Mouse (Mus musculus): ENCODE measurements around the gene Tenm2. TPM values are rescaled to one million over a fixed set of nuclear protein-coding genes. Genes with fewer than 3 reads are reported as not detected.

The Tenm2 gene
- polyA plus RNA-seq, 1 experiment from 2014 or later, result 3.2 TPM

- Histone ChIP-seq H3K27ac (ENCODE audit: low read depth, low read length) (no peak overlapping the region), H3K4me1 (ENCODE audit: control insufficient read depth, insufficient read depth, low read length) (no peaks in the 10 kb centered on the region), H3K9ac (ENCODE audit: low read length) (no peak overlapping the region), H3K4me2 (ENCODE audit: low read depth) (no peak overlapping the region), H3K9me3 (ENCODE audit: control insufficient read depth, low read length) (no peaks in the 10 kb centered on the region), H3K4me3 (ENCODE audit: low read depth, low read length) (no peak overlapping the region), H3K36me3 (ENCODE audit: control insufficient read depth, insufficient read depth, low read length) (no peaks in the 10 kb centered on the region), H3K27me3 (ENCODE audit: control insufficient read depth, insufficient read depth, low read length) (no peaks in the 10 kb centered on the region)
- ATAC-seq (ENCODE audit: insufficient read depth, low FRiP score, low TSS enrichment) (no peak), DNase-seq (ENCODE audit: low spot score) (no peak)
- WGBS, result 49% methylated on average over 6 of the region's 6 CpGs
These were observed 1063.2 kb downstream of the Tenm2 start for GRCm38 (mm10) chr11:36172520-36172919.

- H3K9me3 ChIP-seq (ENCODE audit: control insufficient read depth, low read length), result no peaks in the 10 kb centered on the region
- H3K4me2 ChIP-seq (ENCODE audit: low read depth), result no peak overlapping the region
- WGBS, result 85% methylated on average over 7 of the region's 7 CpGs
- H3K9ac ChIP-seq (ENCODE audit: low read length), result no peak overlapping the region
- no peak for DNase-seq (ENCODE audit: low spot score)
- no peaks in the 10 kb centered on the region for H3K4me1 ChIP-seq (ENCODE audit: control insufficient read depth, insufficient read depth, low read length)
- no peak overlapping the region for H3K27ac ChIP-seq (ENCODE audit: low read depth, low read length)
- no peak for ATAC-seq (ENCODE audit: insufficient read depth, low FRiP score, low TSS enrichment)
- H3K4me3 ChIP-seq (ENCODE audit: low read depth, low read length), result no peak overlapping the region
- no peaks in the 10 kb centered on the region for H3K27me3 ChIP-seq (ENCODE audit: control insufficient read depth, insufficient read depth, low read length)
- H3K36me3 ChIP-seq (ENCODE audit: control insufficient read depth, insufficient read depth, low read length), result no peaks in the 10 kb centered on the region
These were observed 1063.8 kb downstream of the Tenm2 start for GRCm38 (mm10) chr11:36171991-36172390.

- no peak overlapping the region for H3K27ac ChIP-seq (ENCODE audit: low read depth, low read length)
- H3K9me3 ChIP-seq (ENCODE audit: control insufficient read depth, low read length), result no peaks in the 10 kb centered on the region
- no peaks in the 10 kb centered on the region for H3K4me1 ChIP-seq (ENCODE audit: control insufficient read depth, insufficient read depth, low read length)
- no peaks in the 10 kb centered on the region for H3K36me3 ChIP-seq (ENCODE audit: control insufficient read depth, insufficient read depth, low read length)
- H3K9ac ChIP-seq (ENCODE audit: low read length), result no peak overlapping the region
- ATAC-seq (ENCODE audit: insufficient read depth, low FRiP score, low TSS enrichment) (no peak), DNase-seq (ENCODE audit: low spot score) (no peak)
- no peak overlapping the region for H3K4me2 ChIP-seq (ENCODE audit: low read depth)
- 87% methylated on average over 12 of the region's 12 CpGs for WGBS
- no peak overlapping the region for H3K4me3 ChIP-seq (ENCODE audit: low read depth, low read length)
- H3K27me3 ChIP-seq (ENCODE audit: control insufficient read depth, insufficient read depth, low read length), result no peaks in the 10 kb centered on the region
These were observed 1064.5 kb downstream of the Tenm2 start for GRCm38 (mm10) chr11:36171221-36171620.

- no peak for ATAC-seq (ENCODE audit: insufficient read depth, low FRiP score, low TSS enrichment)
- 73% methylated on average over 4 of the region's 4 CpGs for WGBS
- H3K36me3 ChIP-seq (ENCODE audit: control insufficient read depth, insufficient read depth, low read length), result no peaks in the 10 kb centered on the region
- H3K27me3 ChIP-seq (ENCODE audit: control insufficient read depth, insufficient read depth, low read length), result no peaks in the 10 kb centered on the region
- DNase-seq (ENCODE audit: low spot score), result no peak
- no peak overlapping the region for H3K4me2 ChIP-seq (ENCODE audit: low read depth)
- H3K4me1 ChIP-seq (ENCODE audit: control insufficient read depth, insufficient read depth, low read length), result no peaks in the 10 kb centered on the region
- H3K9me3 ChIP-seq (ENCODE audit: control insufficient read depth, low read length), result no peaks in the 10 kb centered on the region
- H3K4me3 ChIP-seq (ENCODE audit: low read depth, low read length), result no peak overlapping the region
- H3K27ac ChIP-seq (ENCODE audit: low read depth, low read length), result no peak overlapping the region
- no peak overlapping the region for H3K9ac ChIP-seq (ENCODE audit: low read length)
These were observed 1066.0 kb downstream of the Tenm2 start for GRCm38 (mm10) chr11:36169738-36170137.

- H3K4me3 ChIP-seq (ENCODE audit: low read depth, low read length), result no peak overlapping the region
- no peak overlapping the region for H3K9ac ChIP-seq (ENCODE audit: low read length)
- 90% methylated on average over 6 of the region's 6 CpGs for WGBS
- H3K4me2 ChIP-seq (ENCODE audit: low read depth), result no peak overlapping the region
- no peak overlapping the region for H3K27ac ChIP-seq (ENCODE audit: low read depth, low read length)
- no peaks in the 10 kb centered on the region for H3K27me3 ChIP-seq (ENCODE audit: control insufficient read depth, insufficient read depth, low read length)
- DNase-seq (ENCODE audit: low spot score), result no peak
- H3K4me1 ChIP-seq (ENCODE audit: control insufficient read depth, insufficient read depth, low read length), result no peaks in the 10 kb centered on the region
- no peaks in the 10 kb centered on the region for H3K9me3 ChIP-seq (ENCODE audit: control insufficient read depth, low read length)
- no peaks in the 10 kb centered on the region for H3K36me3 ChIP-seq (ENCODE audit: control insufficient read depth, insufficient read depth, low read length)
- no peak for ATAC-seq (ENCODE audit: insufficient read depth, low FRiP score, low TSS enrichment)
These were observed 1066.7 kb downstream of the Tenm2 start for GRCm38 (mm10) chr11:36168921-36169537.

GRCm38 (mm10) chr11:36167766-36168318, 1067.9 kb downstream of the Tenm2 start:
- Histone ChIP-seq H3K9ac (ENCODE audit: low read length) (no peak overlapping the region), H3K4me1 (ENCODE audit: control insufficient read depth, insufficient read depth, low read length) (no peaks in the 10 kb centered on the region), H3K4me3 (ENCODE audit: low read depth, low read length) (no peak overlapping the region), H3K36me3 (ENCODE audit: control insufficient read depth, insufficient read depth, low read length) (no peaks in the 10 kb centered on the region), H3K4me2 (ENCODE audit: low read depth) (no peak overlapping the region), H3K27me3 (ENCODE audit: control insufficient read depth, insufficient read depth, low read length) (no peaks in the 10 kb centered on the region), H3K9me3 (ENCODE audit: control insufficient read depth, low read length) (no peaks in the 10 kb centered on the region), H3K27ac (ENCODE audit: low read depth, low read length) (no peak overlapping the region)
- no peak for ATAC-seq (ENCODE audit: insufficient read depth, low FRiP score, low TSS enrichment)
- DNase-seq (ENCODE audit: low spot score), result no peak
- 88% methylated on average over 10 of the region's 10 CpGs for WGBS

- Histone ChIP-seq H3K27ac (ENCODE audit: low read depth, low read length) (no peak overlapping the region), H3K9ac (ENCODE audit: low read length) (no peak overlapping the region), H3K36me3 (ENCODE audit: control insufficient read depth, insufficient read depth, low read length) (no peaks in the 10 kb centered on the region), H3K4me3 (ENCODE audit: low read depth, low read length) (no peak overlapping the region), H3K9me3 (ENCODE audit: control insufficient read depth, low read length) (no peaks in the 10 kb centered on the region), H3K27me3 (ENCODE audit: control insufficient read depth, insufficient read depth, low read length) (no peaks in the 10 kb centered on the region), H3K4me2 (ENCODE audit: low read depth) (no peak overlapping the region), H3K4me1 (ENCODE audit: control insufficient read depth, insufficient read depth, low read length) (no peaks in the 10 kb centered on the region)
- DNase-seq (ENCODE audit: low spot score), result no peak
- no peak for ATAC-seq (ENCODE audit: insufficient read depth, low FRiP score, low TSS enrichment)
- WGBS, result 88% methylated on average over 11 of the region's 11 CpGs
These were observed 1072.2 kb downstream of the Tenm2 start for GRCm38 (mm10) chr11:36163580-36163979.

GRCm38 (mm10) chr11:36161765-36162321, 1073.9 kb downstream of the Tenm2 start:
- Histone ChIP-seq H3K36me3 (ENCODE audit: control insufficient read depth, insufficient read depth, low read length) (no peaks in the 10 kb centered on the region), H3K27me3 (ENCODE audit: control insufficient read depth, insufficient read depth, low read length) (no peaks in the 10 kb centered on the region), H3K4me1 (ENCODE audit: control insufficient read depth, insufficient read depth, low read length) (no peaks in the 10 kb centered on the region), H3K4me2 (ENCODE audit: low read depth) (no peak overlapping the region), H3K4me3 (ENCODE audit: low read depth, low read length) (no peak overlapping the region), H3K27ac (ENCODE audit: low read depth, low read length) (no peak overlapping the region; the same call in 1 of the 2 replicates), H3K9ac (ENCODE audit: low read length) (no peak overlapping the region), H3K9me3 (ENCODE audit: control insufficient read depth, low read length) (no peaks in the 10 kb centered on the region)
- DNase-seq (ENCODE audit: low spot score) (no peak), ATAC-seq (ENCODE audit: insufficient read depth, low FRiP score, low TSS enrichment) (no peak)
- WGBS, result 75% methylated on average over 10 of the region's 10 CpGs

- Histone ChIP-seq H3K27me3 (ENCODE audit: control insufficient read depth, insufficient read depth, low read length) (no peaks in the 10 kb centered on the region), H3K4me2 (ENCODE audit: low read depth) (no peak overlapping the region), H3K4me3 (ENCODE audit: low read depth, low read length) (no peak overlapping the region), H3K36me3 (ENCODE audit: control insufficient read depth, insufficient read depth, low read length) (no peaks in the 10 kb centered on the region), H3K9me3 (ENCODE audit: control insufficient read depth, low read length) (no peaks in the 10 kb centered on the region), H3K9ac (ENCODE audit: low read length) (no peak overlapping the region), H3K4me1 (ENCODE audit: control insufficient read depth, insufficient read depth, low read length) (0 out of 2 replicates have a peak, but pooled peaks cover 4% of the 10 kb centered on the region), H3K27ac (ENCODE audit: low read depth, low read length) (no peak overlapping the region)
- ATAC-seq (ENCODE audit: insufficient read depth, low FRiP score, low TSS enrichment), result no peak
- no peak for DNase-seq (ENCODE audit: low spot score)
- 56% methylated on average over 5 of the region's 5 CpGs for WGBS
These were observed 1082.3 kb downstream of the Tenm2 start for GRCm38 (mm10) chr11:36153450-36153849.
